Mouse (Mus musculus) layer of hippocampus, postnatal 36 days (tissue): ENCODE measurements around the gene Ptprt. TPM values are rescaled to one million over a fixed set of nuclear protein-coding genes. Genes with fewer than 3 reads are reported as not detected.

ENCODE experiments used
- DNase-seq, 2 experiments: peaks; one replicate each; pipeline ENCODE4 v3.0.0; 2022
- total RNA-seq, 2 experiments: library from RNA; stranded (reverse); gene quantifications; 2 replicates each; pipeline ENCODE4 v1.2.3; 2021

Ptprt gene
- total RNA-seq, 2 experiments from 2014 or later: 45.6 to 51.9 TPM

- DNase-seq: no peak
These were observed 719.0 kb downstream of the Ptprt start for GRCm38 (mm10) chr2:161941991-161942390.

- DNase-seq: no peak
These were observed 753.7 kb downstream of the Ptprt start for GRCm38 (mm10) chr2:161907214-161907613.

- DNase-seq: no peak
These were observed 758.8 kb downstream of the Ptprt start for GRCm38 (mm10) chr2:161902196-161902595.

GRCm38 (mm10) chr2:161884446-161884845, 776.5 kb downstream of the Ptprt start:
- no peak for DNase-seq

GRCm38 (mm10) chr2:161882580-161882979, 778.4 kb downstream of the Ptprt start:
- no peak for DNase-seq

DNA sequence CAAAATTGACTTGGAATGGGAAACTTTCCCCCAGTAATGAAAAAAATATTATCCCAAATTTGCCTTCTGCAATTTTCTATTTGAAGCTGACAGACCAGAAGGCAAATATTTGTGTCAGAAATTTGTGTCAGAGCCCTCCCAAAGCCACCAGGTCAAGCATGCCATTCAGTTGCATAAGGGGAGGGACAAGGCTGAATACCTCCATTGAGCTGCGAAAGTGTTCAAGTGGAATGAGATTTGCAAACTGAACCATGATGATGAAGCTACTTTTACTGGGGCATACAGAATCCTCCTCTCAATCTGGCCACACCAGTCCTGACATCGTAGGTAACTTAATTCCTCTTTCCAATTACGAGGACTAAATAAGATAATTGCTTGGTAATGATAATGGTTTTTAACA, 780.0 kb downstream of the Ptprt start:
- no peak for DNase-seq

DNA sequence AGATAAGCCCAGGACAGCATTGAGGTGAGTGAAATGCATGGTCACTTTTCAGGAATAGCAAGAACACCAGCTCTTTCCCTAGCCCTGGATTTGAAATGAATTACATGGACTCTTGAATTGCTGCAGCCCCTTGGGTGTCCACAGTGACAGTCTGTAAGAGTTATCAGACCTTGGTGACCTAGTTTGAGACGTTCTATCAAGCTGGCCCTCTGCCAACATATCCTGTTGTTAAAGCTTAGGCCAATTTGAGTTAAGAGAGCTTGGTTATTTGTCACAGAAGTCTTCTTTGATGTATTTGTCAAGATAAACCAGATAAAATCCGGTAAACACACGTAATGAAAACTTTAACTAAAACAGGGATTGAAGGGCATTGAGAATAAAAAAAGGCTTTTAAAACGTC, 795.7 kb downstream of the Ptprt start:
- no peak for DNase-seq

DNA sequence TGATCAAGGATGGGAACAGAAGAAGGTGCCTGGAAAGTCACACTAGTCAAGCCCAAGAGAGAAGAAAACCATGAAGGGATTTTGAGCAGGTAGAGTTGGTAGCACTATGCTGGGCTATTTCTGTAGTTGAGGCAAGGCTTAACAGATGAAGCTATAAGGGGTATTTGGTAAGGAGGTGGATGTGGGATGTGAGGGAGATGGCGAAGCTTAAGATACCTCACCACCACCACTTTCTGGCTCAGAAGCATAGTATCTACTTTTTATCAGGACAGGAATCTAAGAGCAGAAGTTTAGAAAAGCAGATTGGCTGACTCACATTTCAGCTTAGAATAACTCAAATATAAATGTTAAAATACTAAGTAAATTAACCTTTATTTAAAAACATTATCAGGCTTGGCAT, 802.1 kb downstream of the Ptprt start:
- DNase-seq: no peak

DNA sequence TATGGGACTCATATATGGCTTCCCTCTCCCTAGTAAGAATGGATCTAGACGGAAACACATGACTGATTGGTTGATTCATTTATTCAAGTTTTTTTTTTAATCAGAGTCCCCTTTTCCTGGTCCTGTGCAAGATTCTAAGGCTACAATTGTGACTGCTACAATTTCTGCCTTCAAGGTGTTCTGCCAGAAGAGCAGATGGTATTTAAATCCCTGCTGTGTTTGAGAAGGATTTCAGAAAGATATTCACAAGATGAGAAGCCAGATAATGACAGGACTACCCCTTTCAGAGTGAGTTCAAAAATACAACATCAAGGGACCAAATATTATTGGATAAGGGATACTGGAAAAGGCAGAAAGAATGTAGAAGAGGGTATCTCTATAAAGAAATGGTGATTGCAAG, 802.6 kb downstream of the Ptprt start:
- DNase-seq: no peak

DNA sequence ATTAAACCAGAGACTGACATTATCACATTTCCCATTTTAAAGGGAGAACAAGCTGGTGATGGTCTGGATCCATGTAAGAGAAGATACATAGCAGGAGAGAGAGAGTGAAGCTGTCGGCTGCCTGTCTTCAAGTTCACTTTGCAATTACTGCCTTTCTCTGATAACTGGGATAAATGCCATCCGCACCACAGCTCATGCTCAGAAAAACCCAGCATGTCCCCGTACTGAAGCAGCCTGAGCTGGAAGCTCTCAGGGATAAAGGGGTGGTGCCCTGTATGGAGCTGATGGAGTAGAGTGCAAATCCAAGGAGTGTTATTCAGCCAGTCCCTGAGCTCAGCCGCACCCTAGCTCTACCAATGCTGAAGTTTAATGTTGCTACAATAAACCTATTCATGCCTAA, 825.9 kb downstream of the Ptprt start:
- DNase-seq: no peak

DNA sequence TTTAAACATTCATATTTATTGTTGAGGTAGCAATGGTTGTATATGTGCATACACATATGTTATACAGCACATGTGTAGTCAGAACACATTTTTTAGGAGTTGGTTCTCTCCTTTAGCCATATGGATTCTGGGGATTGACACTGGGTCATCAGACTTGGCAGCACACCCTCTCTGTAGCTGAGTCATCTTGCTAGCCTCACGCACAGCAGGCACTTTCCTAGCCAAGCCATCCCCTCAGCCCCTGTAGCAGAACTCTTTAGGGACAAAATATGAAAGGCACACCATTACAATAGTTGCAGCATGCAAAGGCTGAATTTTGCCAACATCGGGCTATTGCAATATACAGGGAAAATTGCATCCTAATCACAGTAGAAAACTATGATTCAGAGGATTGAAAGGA, 827.1 kb downstream of the Ptprt start:
- no peak for DNase-seq

GRCm38 (mm10) chr2:161813326-161813725, 847.6 kb downstream of the Ptprt start:
- no peak for DNase-seq

DNA sequence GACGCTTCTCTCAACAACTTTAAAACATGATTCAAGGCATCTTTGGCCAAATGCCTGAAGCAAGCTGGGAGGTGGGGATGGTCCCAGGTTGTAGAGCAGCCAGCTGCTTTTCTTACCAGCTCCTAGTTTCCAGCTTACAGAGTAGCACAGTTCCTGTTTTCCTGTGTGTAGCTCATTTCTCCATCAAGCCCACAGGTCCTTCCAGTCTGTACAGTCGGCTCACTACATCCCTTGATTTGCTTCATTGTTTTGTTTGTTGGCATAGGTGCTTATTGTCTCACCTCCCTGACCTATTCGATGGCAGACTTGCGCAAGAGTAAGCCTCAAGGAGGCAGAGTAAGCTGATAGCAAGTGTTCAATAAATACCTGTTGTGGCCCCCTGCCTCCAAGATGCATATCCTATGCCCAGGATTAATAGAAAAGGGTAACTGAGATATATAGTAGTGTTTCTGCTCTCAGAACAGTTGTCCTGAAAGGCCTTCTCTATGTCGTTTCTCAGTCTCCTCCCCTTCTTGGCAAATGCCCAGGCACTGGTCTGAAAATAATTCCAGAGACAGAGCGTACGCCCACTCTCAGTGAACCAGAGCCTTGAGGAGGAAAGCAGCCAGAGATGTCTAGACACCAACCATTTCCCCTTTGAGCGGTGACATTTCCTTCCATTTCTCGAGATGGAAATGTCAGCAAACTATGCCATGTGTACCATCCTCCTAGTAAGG, 852.7 kb downstream of the Ptprt start:
- DNase-seq: no peak

- DNase-seq: no peak
These were observed 854.5 kb downstream of the Ptprt start for GRCm38 (mm10) chr2:161806287-161807007.

DNA sequence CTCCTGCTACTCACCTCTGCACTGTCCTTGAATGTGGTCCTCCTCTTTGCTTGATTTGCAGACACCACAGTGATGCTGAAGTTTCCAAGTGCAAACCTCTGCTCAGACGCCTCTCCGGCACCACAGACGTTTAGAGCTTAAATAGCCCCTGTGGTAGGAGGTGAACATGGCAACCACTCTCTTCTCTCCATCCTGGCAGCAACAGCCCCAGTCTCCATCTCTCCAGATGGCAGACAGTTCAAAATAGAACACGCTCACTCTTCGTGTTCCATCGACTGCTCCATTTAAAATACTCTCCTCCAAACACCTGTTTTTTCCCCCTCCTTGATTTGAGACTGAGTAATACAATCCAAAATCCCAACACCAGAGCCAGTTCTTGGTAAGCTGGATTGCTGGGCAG, 861.0 kb downstream of the Ptprt start:
- peak; percentile 48 to 50 for DNase-seq

DNA sequence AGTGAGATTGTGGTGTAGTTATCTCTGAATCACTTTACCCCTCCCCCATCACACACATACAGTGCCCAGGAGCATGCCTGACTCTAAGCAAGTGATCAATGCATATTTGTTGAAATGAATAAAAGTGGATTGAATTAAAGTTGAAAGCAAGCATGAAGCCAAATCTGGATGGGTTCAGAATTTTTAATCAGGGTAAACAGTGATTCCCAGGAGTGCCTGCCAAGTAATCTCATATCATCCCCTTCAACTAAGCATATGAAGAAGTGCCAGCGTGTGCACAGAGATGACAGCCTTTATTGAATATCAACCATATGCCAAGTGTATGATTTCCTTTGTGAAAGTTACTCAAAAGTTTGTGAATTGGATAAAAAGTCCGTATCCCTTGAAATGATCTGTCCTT, 893.4 kb downstream of the Ptprt start:
- no peak for DNase-seq

DNA sequence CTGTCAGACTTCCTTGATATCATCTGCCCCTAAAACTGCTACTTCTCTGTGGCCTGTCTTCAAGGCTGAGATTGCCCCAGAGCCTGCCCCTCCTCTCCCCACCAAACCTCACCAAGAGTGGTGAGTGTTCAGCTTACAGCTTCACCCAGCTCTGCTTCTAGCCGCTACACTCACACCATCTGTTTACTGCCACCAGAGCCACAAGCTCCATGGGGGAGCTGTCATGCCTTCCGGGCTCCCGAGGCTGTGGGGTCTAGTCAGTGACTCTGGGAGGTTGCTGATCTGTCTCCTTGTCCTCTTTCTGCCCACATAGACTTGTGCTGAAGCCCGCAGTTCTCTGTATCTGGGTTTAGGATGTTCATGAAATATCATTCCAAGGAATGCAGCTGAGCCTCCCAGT, 947.9 kb downstream of the Ptprt start:
- no peak for DNase-seq

- DNase-seq: no peak
These were observed 951.6 kb downstream of the Ptprt start for GRCm38 (mm10) chr2:161709316-161709715.

DNA sequence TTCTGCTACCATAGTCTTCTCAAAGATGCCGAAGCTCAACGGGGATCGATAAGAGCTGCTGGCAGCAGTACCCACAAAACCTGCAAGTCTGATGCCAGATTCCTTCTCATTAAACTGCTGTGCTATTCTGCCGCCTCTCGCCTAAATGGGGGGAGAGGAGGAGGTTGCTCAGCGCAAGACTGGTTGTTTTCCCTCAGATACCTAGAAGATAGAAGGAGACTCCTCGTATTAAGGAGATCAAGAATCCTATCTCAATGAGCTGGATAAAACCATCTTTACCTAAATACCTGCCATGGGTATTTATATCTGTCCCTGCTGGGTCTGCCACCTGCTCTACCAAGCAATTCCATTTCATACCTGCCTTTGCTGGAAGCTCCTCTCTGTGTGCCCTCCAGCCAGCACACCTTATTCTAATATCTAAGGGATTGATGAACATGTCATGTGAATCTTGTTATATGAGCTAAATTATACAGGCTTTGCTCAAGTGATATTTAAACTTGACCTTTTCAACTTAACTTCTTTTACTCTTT, 954.5 kb downstream of the Ptprt start:
- no peak for DNase-seq

- DNase-seq: no peak
These were observed 956.1 kb downstream of the Ptprt start for GRCm38 (mm10) chr2:161704811-161705210.

GRCm38 (mm10) chr2:161704410-161704809, 956.5 kb downstream of the Ptprt start:
- DNase-seq: no peak

GRCm38 (mm10) chr2:161695819-161696218, 965.1 kb downstream of the Ptprt start:
- DNase-seq: no peak

GRCm38 (mm10) chr2:161668302-161668986, 992.5 kb downstream of the Ptprt start:
- no peak for DNase-seq
